Mouse (Mus musculus) gastrocnemius, postnatal 10 days (tissue): ENCODE results near the gene Klhl35. TPM values are rescaled to one million over a fixed set of nuclear protein-coding genes. Genes with fewer than 3 reads are reported as not detected.
"Not testable (repeated sequence)": the region's sequence is repeated elsewhere in the genome, so short reads cannot be mapped to it uniquely, and the experiment has no call there.

Experiments
- DNase-seq: peaks from one replicate; pipeline ENCODE4 v3.0.0; 2021; ENCODE audit warnings: mixed read lengths
- total RNA-seq, 2 experiments: library from RNA; stranded (reverse); gene quantifications; 2 replicates each; pipeline ENCODE4 v1.2.3; 2021

Klhl35 gene
- total RNA-seq, 2 experiments from 2014 or later, result 0.14 to 0.38 TPM

- DNase-seq, result peak; percentile 84
Measured at GRCm38 (mm10) chr7:99500201-99500600, 34.4 kb downstream of the Klhl35 start.

DNA sequence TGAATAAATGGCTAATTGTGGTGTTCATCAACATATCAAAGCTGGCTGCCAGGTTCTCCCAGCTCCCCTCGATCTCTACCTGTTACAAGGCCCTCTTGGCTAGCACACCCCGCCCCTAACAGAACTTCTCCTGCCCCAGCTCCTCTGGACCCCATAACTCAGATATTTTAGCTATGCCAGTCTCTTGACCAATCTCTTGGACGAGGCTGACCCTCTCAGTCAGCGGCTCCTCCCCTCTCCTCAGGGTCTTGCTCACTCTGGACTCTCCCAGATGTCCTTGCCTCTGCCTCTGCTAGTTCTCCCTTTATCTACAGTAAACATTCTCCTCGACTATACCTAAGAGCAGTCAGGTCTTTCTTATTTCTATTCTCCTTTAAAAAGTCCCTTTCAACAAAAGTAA is 34.9 kb downstream of the Klhl35 start:
- no peak for DNase-seq

DNA sequence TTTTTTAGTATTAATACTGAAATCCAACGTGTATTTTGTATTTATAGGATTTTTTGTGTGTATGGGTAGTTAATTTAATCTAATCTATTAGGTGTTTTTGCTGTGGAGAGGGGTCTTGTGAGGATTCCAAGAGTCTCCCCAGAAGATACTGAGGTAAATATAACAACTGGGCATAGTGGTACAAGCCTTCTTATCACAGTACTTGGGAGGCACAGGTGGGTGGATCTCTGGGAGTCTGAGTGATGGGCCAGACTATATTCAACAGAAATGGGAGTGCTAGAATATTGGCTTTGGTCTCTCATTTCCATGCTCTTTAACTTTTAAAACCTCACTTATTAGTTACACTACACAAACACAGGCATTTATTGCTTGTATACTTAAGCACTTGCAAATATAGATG is 35.3 kb downstream of the Klhl35 start:
- DNase-seq, result no peak

GRCm38 (mm10) chr7:99504556-99504955 is 38.8 kb downstream of the Klhl35 start:
- no peak for DNase-seq

DNA sequence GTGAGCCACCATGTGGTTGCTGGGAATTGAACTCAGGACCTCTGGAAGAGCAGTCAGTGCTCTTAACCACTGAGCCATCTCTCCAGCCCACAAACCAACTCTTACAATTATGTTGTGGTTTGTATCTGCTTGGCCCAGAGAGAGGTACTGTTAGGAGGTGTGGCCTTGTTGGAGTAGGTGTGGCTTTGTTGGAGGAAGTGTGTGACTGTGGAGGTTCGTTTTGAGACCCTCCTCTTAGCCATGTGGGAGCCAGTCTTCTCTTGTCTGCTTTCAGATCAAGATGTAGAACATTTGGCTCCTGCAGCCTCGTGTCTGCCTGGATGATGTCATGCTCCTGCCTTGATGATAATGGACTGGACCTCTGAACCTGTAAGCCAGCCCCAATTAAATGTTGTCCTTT is 42.4 kb downstream of the Klhl35 start:
- not testable (repeated sequence) for DNase-seq

DNA sequence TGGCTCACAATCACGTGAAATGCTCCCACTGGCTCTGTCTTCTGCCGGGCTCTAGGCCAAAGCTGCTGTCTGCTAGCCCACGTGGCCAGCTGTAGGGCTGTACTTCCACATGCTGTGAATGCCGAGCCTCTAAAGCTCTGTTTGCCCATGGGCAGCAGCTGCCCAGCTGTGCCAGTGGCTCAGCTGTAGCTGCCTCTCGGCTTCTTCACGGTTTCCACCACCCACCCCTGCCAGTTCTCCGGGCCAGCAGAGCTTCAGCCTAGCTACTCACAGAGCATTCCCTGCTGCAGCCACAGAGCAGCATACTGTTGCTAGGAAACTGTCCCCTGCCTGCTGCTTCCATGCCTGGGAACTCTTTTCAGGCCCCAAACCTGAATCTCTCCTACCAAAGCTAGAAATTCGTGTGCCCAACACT is 44.3 kb downstream of the Klhl35 start:
- DNase-seq, result peak; percentile 71

- DNase-seq, result no peak
Measured at GRCm38 (mm10) chr7:99516092-99516813, 50.4 kb downstream of the Klhl35 start.

DNA sequence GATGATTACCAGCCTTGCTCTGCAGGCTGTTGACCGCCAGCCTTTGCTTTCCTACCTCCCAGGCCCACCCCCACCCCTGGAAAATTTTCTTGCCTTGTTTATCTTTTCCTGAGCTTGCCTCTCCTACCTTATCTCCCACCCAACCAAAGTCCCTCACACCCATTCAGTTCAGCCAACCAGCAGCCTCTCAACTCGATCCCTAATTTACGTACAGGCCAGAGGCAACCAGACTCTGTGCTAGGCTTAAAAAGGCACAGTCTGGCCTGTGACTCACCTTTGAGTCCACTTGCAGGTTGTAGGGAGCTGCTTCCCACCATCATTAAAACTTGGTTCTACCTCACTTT is 51.0 kb downstream of the Klhl35 start:
- DNase-seq, result no peak

DNA sequence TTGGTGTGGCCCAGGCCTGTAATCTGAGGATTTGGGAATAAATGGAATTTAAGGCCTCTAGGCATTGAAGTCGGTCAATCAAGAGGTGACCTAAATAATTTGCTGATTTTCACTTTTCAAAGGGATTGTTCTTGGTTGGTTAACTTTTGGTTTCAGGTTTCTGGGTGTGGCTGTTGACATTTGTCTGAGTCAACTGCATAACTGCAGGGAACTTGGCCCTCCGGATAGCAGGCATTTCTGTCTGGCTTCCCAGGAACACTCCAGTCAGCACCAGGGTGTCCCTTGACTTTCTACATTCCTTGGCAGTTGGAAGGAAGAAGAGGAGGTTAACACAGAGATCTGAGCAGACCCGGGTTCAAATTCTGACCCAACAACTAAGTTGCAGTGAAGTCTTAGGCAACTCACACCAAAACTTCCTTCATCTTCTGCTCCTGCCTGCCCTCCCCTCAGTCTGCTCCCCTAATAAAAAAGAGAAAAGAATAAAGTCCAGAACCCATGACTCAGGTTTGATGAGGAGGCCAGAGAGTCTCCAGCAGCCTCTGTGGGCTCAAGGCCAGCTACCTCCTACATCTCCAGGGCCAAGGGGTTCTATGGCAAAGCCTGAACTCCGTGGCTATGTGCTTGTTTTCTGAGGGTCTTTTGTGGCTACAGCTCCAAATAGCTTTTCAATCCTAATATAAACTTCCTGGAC is 53.3 kb downstream of the Klhl35 start:
- DNase-seq, result no peak

DNA sequence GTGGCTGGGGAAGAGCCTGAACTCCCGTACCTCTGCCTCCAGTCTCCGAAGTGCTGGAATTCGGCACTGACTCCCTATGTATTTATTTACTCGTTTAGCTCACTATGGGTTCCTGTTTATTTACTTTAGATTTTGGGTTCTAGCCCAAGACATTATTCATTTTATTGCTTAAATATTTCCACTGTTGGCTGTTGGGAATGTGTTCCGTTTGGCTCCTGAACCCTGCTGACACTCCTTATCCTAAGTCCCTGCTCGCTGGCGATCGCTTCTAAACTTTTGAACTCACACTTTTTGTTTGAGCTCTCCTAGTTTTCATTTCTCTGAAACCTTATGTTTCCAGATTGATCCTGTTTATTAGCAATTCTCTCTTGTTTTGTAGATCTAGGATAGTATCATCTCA is 57.3 kb downstream of the Klhl35 start:
- DNase-seq, result no peak

Other genes starting within 250 kb of the Klhl35 start
- gene Mogat2, start 227.4 kb upstream of the Klhl35 start, total RNA-seq, result under 1 TPM in 1 of 2 experiments, not detected in 1; 0.41 TPM
- 1 to 10 TPM; 5.6 to 7.0 TPM for gene Map6, start 198.6 kb upstream of the Klhl35 start, total RNA-seq
- gene Serpinh1, start 112.8 kb upstream of the Klhl35 start, total RNA-seq, result 100 to 1,000 TPM; 292 to 416 TPM
- 1 to 10 TPM; 8.2 to 9.8 TPM for gene Gdpd5, start 84.6 kb upstream of the Klhl35 start, total RNA-seq
- 100 to 1,000 TPM; 362 to 382 TPM for gene Rps3, start 17.7 kb downstream of the Klhl35 start, total RNA-seq
- 10 to 100 TPM; 21.4 to 26.2 TPM for gene Arrb1, start 69.5 kb downstream of the Klhl35 start, total RNA-seq
- 10 to 100 TPM; 36.4 to 42.1 TPM for gene Tpbgl, start 161.1 kb downstream of the Klhl35 start, total RNA-seq
- 1 to 10 TPM; 8.8 to 9.8 TPM for gene Slco2b1, start 245.3 kb downstream of the Klhl35 start, total RNA-seq